In the genomic region with DNA sequence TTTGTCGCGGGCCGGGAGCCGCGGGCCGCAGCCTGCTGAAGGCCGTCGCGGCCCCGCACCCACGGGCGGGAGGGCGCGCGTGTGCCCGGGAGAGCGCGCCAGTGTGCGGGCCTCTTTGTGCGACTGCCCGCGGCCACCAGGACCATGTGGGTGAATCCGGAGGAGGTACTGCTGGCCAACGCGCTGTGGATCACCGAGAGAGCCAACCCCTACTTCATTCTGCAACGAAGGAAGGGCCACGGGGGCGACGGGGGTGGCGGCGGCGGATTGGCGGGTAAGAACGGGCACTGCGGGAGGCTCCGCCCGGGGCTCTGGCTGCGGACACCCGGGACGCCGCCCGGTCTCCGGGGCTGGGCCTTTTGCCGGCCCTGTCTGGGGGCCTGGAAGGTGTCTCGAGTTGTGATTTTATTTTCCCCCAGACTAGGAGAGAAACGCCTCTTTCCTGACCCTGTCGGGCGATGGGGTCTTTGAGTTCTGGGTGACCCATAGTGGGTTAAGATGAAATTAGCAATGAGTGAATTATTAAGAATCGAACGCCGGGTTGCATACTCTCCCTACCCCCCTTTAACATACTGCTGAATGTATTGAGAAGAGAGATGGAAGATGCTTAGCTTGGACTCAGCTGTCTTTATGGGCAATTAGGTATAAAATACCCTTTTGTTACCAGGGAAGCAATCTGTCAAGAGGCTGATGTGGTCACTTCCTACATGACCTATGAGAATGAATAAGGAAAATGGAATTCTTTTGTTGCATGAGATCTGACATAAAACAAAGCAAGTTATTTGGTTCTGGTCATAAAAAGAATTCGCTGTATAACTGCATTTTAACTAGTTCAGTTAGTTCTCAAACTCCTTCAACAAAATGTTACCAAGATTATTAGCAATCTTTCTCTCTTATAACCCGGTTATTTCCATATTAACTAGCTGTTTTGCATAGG, we compare ENCODE assay signal across 8 mouse cellular contexts. TPM values are rescaled to one million over a fixed set of nuclear protein-coding genes. Genes with fewer than 3 reads are reported as not detected.
DNase-seq lines count a peak whose midpoint lies in the region; ATAC-seq and TF ChIP-seq lines count a peak whose summit lies in the region.

Gm10645 (minus strand) TSS at position 240 of the 937 bp plus-strand sequence.

- H3K9me3 ChIP-seq in intestine, embryonic 14.5 days (ENCODE audit: control insufficient read depth, low read length), result no peaks in the 10 kb centered on the region

- peak within 1 kb of the TSS; percentile 80 for H3K27ac ChIP-seq in bone marrow, adult 2 months (ENCODE audit: control insufficient read depth, insufficient read depth, low read depth, low read length, poor library complexity)
- peak within 1 kb of the TSS; percentile 69 for H3K27ac ChIP-seq in intestine, embryonic 14.5 days (ENCODE audit: low read depth)

- H3K36me3 ChIP-seq in intestine, embryonic 14.5 days (ENCODE audit: control insufficient read depth, insufficient read depth, low read length), result no peaks in the 10 kb centered on the region

- H3K4me1 ChIP-seq in bone marrow, adult 2 months (ENCODE audit: control insufficient read depth, insufficient read depth, low read length), result no peaks in the 10 kb centered on the region
- no peaks in the 10 kb centered on the region for H3K4me1 ChIP-seq in intestine, embryonic 14.5 days (replicated peaks; ENCODE audit: control insufficient read depth, insufficient read depth, low read length)

- peak within 1 kb of the TSS; percentile 63 for H3K4me2 ChIP-seq in intestine, embryonic 14.5 days (ENCODE audit: low read length)

- WGBS in bone marrow, adult 2 months, result 5% methylated on average over 54 of the region's 54 CpGs
- 3% methylated on average over 47 of the region's 54 CpGs for WGBS in intestine, embryonic 14.5 days

- H3K27me3 ChIP-seq in intestine, embryonic 14.5 days (replicated peaks; ENCODE audit: control insufficient read depth, insufficient read depth, low read length), result no peaks in the 10 kb centered on the region

- intact Hi-C loops in left cerebral cortex, postnatal 10 days (cut with DNase I), result no loop called here

- peak; percentile 66 for ATAC-seq in intestine, embryonic 14.5 days (replicated peaks; ENCODE audit: low FRiP score, low TSS enrichment, low read depth)

- H3K9ac ChIP-seq in intestine, embryonic 14.5 days (ENCODE audit: low read length), result peak within 1 kb of the TSS; percentile 72

- TF ChIP-seq CTCF in bone marrow, adult 2 months (IDR thresholded peaks at IDR 0.05; ENCODE audit: control insufficient read depth, insufficient read depth, low read length), result no peak

- DNase-seq in embryo, embryonic 10.5 days (ENCODE audit: low spot score), result peak; percentile 60
- peak; percentile 32 to 51 for DNase-seq in gastrocnemius, postnatal 4 days (ENCODE audit: low spot score in 2 of 2)
- DNase-seq in intestine, embryonic 14.5 days (ENCODE audit: low spot score), result peak; percentile 82
- DNase-seq in left cerebral cortex, postnatal 10 days (ENCODE audit: extremely low spot score in 1 of 2, low spot score in 2 of 2), result peak; percentile 50 to 78
- peak; percentile 47 for DNase-seq in lung, postnatal 36 days
- peak; percentile 46 for DNase-seq in retina, postnatal 7 days (ENCODE audit: low read depth, low spot score)
- no peak for DNase-seq in adipocyte (ENCODE audit: low spot score)

- no peak for TF ChIP-seq POLR2A in bone marrow, adult 2 months (IDR thresholded peaks at IDR 0.05; ENCODE audit: borderline replicate concordance, control insufficient read depth, low read depth, low read length)

- peak within 1 kb of the TSS; percentile 64 for H3K4me3 ChIP-seq in bone marrow, adult 2 months (replicated peaks; ENCODE audit: control insufficient read depth, low read depth, low read length)
- peak within 1 kb of the TSS; percentile 51 for H3K4me3 ChIP-seq in intestine, embryonic 14.5 days (ENCODE audit: low read depth, low read length)

RNA-seq across cellular contexts. Expression of gene Gm10645, which starts in this region (rescaled TPM):
- not detected in 2 replicates for polyA plus RNA-seq in bone marrow, adult 2 months (2011; ENCODE audit: insufficient read depth, insufficient read length, low replicate concordance, missing spikeins)
- not detected for total RNA-seq in gastrocnemius, postnatal 4 days (2021)
- polyA plus RNA-seq in intestine, embryonic 14.5 days (2014; fragmentation: Nextera tagmentation; extraction: Ambion mirVana), result 2.1 and 2.3 TPM in 2 replicates
- 1 to 10 TPM; 1.7 TPM for total RNA-seq in left cerebral cortex, postnatal 10 days (2021)

Comparison
In these comparisons a context has a peak if more than half of its experiments do, and no peak if none do; other contexts are left out.
1. Peak in DNase-seq in gastrocnemius, postnatal 4 days; RNA of the gene not detected or under 1 TPM.